Mouse (Mus musculus) olfactory bulb, adult 2 months (tissue): ENCODE data around the gene Dnajc5g. TPM values are rescaled to one million over a fixed set of nuclear protein-coding genes. Genes with fewer than 3 reads are reported as not detected.
A peak's percentile ranks its signal among the peaks of the same experiment; 100 is the strongest.

ENCODE experiments used
- H3K27ac ChIP-seq: fragments of 200-500 bp; 2 replicates; pipeline ENCODE4 v1.5.1; 2012; ENCODE audit warnings: low read depth, low read length; ENCODE audit not compliant: insufficient read depth
- H3K4me1 ChIP-seq: fragments of 200-500 bp; 2 replicates; pipeline ENCODE4 v1.6.1; 2012; ENCODE audit warnings: low read length; ENCODE audit not compliant: control insufficient read depth, insufficient read depth
- H3K4me3 ChIP-seq: fragments of 200-500 bp; 2 replicates; pipeline ENCODE4 v1.5.1; 2012; ENCODE audit warnings: mild to moderate bottlenecking, low read depth, low read length, moderate library complexity; ENCODE audit not compliant: insufficient read depth
- CTCF ChIP-seq: fragments of 200-500 bp; IDR thresholded peaks from 2 replicates; pipeline ENCODE4 v1.5.1; 2012; ENCODE audit warnings: low read depth, mild to moderate bottlenecking, low read length, moderate library complexity; ENCODE audit not compliant: insufficient read depth
- POLR2A ChIP-seq: fragments of 200-500 bp; IDR thresholded peaks from 2 replicates; pipeline ENCODE4 v1.6.1; 2012; ENCODE audit warnings: mild to moderate bottlenecking, low read depth, low read length, moderate library complexity; ENCODE audit not compliant: insufficient read depth
- WGBS: fragments of 180-500 bp; shearing (Covaris S2); methylation state at CpG from one replicate; pipeline ENCODE4 v1.1.7; 2018; 5-methylcytosine and 5-hydroxymethylcytosine counted together
- polyA plus RNA-seq: library from polyadenylated mRNA; stranded (reverse); fragments of >200 nt; gene quantifications from 2 replicates; pipeline ENCODE4 v1.2.4, GENCODE M21; 2012; ENCODE audit warnings: low replicate concordance; ENCODE audit not compliant: missing spikeins, insufficient read depth, insufficient read length

The Dnajc5g gene
- polyA plus RNA-seq, 1 experiment = not detected

GRCm38 (mm10) chr5:31082935-31083625, 23.0 kb upstream of the Dnajc5g start:
- peaks cover 12% of the 10 kb centered on the region for H3K4me1 ChIP-seq
- H3K4me3 ChIP-seq = no peak overlapping the region
- WGBS = 46% methylated on average over 12 of the region's 12 CpGs
- H3K27ac ChIP-seq = no peak overlapping the region
- TF ChIP-seq POLR2A (no peak), CTCF (no peak)

- no peak for TF ChIP-seq CTCF
- TF ChIP-seq POLR2A = no peak
- H3K4me1 ChIP-seq = peaks cover 12% of the 10 kb centered on the region
- H3K4me3 ChIP-seq = no peak overlapping the region
- H3K27ac ChIP-seq = no peak overlapping the region
- 11% methylated on average over 8 of the region's 8 CpGs for WGBS
Observed at GRCm38 (mm10) chr5:31083949-31084348, 22.1 kb upstream of the Dnajc5g start.

GRCm38 (mm10) chr5:31086606-31087005, 19.5 kb upstream of the Dnajc5g start:
- Histone ChIP-seq H3K4me3 (no peak overlapping the region), H3K4me1 (peaks cover 4% of the 10 kb centered on the region; the same call in 1 of the 2 replicates), H3K27ac (no peak overlapping the region)
- 69% methylated on average over 7 of the region's 7 CpGs for WGBS
- no peak for TF ChIP-seq POLR2A

GRCm38 (mm10) chr5:31087131-31087530, 19.0 kb upstream of the Dnajc5g start:
- Histone ChIP-seq H3K4me3 (no peak overlapping the region), H3K4me1 (peaks cover 4% of the 10 kb centered on the region; the same call in 1 of the 2 replicates), H3K27ac (no peak overlapping the region)
- 70% methylated on average over 2 of the region's 2 CpGs for WGBS
- TF ChIP-seq CTCF = no peak
- TF ChIP-seq POLR2A = no peak

- Histone ChIP-seq H3K27ac (no peak overlapping the region), H3K4me3 (peak overlapping the region; percentile 36), H3K4me1 (peaks cover 39% of the 10 kb centered on the region)
- no peak for TF ChIP-seq POLR2A
- TF ChIP-seq CTCF = no peak
- WGBS = 6% methylated on average over 53 of the region's 53 CpGs
Observed at GRCm38 (mm10) chr5:31092231-31092975, 13.7 kb upstream of the Dnajc5g start.

- under 1% methylated on average over 54 of the region's 54 CpGs for WGBS
- TF ChIP-seq CTCF = no peak
- TF ChIP-seq POLR2A = no peak
- Histone ChIP-seq H3K4me3 (peak overlapping the region; percentile 36), H3K4me1 (peaks cover 39% of the 10 kb centered on the region), H3K27ac (no peak overlapping the region)
Observed at GRCm38 (mm10) chr5:31093151-31094041, 12.7 kb upstream of the Dnajc5g start.

GRCm38 (mm10) chr5:31094100-31094798, 11.8 kb upstream of the Dnajc5g start:
- TF ChIP-seq POLR2A (no peak), CTCF (no peak)
- H3K27ac ChIP-seq = no peak overlapping the region
- peaks cover 39% of the 10 kb centered on the region for H3K4me1 ChIP-seq

GRCm38 (mm10) chr5:31094799-31095691, 11.0 kb upstream of the Dnajc5g start:
- TF ChIP-seq POLR2A (no peak), CTCF (no peak; the same call in 1 of the 2 replicates)
- H3K4me3 ChIP-seq = peak overlapping the region; percentile 32
- WGBS = 1% methylated on average over 59 of the region's 59 CpGs
- H3K4me1 ChIP-seq = peaks cover 39% of the 10 kb centered on the region
- no peak overlapping the region for H3K27ac ChIP-seq

More at GRCm38 (mm10) chr5:31094100-31094798, 11.8 kb upstream of the Dnajc5g start:
- H3K4me3 ChIP-seq = peak overlapping the region; percentile 32
- 3% methylated on average over 29 of the region's 29 CpGs for WGBS
